Mouse (Mus musculus) heart, postnatal 14 days (tissue): Measurements from ENCODE around the gene Kctd2. TPM values are rescaled to one million over a fixed set of nuclear protein-coding genes. Genes with fewer than 3 reads are reported as not detected.
A peak's percentile ranks its signal among the peaks of the same experiment; 100 is the strongest.

Experiments
- DNase-seq, 2 experiments: peaks; one replicate each; pipeline ENCODE4 v3.0.0; 2021 to 2022
- intact Hi-C: fragments of 180-260 bp; cut with DNase I; formaldehyde crosslinking; loops from one replicate; pipeline ENCODE4 v1.15.1; 2025
- total RNA-seq, 2 experiments: library from RNA; stranded (reverse); gene quantifications; 2 replicates each; pipeline ENCODE4 v1.2.3; 2021

Gene Kctd2
- total RNA-seq, 2 experiments from 2014 or later, result 22.2 to 25.2 TPM

GRCm38 (mm10) chr11:115398085-115398484 is 21.8 kb upstream of the Kctd2 start:
- DNase-seq, result no peak
- intact Hi-C loops, result no loop called here

DNA sequence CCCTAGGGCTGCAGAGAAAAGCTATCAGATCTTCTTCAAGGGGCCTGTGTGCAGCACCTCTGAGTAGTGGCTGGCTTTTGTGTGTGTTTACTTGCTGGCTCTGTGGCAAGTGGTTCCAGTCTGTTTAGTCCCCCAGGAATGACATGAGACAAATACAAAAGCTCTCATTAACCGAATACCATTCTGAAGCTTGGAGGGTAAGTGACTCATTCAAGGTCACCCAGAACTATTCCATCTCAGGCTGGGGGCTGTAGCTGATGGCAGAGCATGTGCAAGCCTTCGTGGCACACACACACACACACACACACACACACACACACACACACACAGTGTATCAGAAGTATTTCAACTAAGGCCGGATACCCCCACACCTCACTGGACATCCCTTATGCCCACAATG is 19.8 kb upstream of the Kctd2 start:
- intact Hi-C loops, result no loop called here
- DNase-seq, result no peak

DNA sequence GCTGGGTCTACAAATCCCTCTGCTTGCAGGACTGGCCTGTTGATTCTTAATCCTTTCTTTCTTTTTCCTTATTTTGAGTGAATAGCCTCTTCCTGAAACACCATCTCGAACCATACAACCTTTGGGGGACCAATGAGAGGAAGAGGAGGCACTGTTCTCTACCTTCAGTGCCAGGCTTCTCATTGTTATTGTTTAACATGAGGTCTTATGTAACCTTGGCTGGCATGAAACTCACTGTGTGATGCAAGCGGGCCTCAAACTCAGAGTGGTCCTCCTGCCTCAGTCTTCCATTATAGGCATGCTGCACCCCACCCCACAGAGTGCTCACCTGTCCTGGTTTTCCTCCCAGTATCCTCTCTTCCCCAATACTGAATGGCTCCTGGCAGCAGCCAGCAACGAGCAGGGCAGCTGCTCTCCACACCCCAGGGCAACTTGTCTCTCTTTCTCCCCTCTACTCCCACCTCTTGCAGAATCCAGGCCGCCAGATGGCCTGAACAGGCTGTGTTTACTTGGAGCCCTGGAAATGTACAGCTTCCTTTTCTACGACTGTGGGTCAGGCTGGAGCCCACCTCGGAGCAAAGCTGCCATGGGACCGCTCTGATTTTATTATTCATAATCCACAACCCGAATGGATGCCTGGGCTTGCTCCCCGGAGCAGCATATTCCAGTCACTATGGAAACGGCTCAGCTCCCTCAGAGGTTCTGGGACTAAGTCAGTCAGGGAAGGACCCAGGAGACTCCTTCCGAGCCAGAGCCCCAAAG is 19.1 kb upstream of the Kctd2 start:
- no peak for DNase-seq
- intact Hi-C loops, result no loop called here

DNA sequence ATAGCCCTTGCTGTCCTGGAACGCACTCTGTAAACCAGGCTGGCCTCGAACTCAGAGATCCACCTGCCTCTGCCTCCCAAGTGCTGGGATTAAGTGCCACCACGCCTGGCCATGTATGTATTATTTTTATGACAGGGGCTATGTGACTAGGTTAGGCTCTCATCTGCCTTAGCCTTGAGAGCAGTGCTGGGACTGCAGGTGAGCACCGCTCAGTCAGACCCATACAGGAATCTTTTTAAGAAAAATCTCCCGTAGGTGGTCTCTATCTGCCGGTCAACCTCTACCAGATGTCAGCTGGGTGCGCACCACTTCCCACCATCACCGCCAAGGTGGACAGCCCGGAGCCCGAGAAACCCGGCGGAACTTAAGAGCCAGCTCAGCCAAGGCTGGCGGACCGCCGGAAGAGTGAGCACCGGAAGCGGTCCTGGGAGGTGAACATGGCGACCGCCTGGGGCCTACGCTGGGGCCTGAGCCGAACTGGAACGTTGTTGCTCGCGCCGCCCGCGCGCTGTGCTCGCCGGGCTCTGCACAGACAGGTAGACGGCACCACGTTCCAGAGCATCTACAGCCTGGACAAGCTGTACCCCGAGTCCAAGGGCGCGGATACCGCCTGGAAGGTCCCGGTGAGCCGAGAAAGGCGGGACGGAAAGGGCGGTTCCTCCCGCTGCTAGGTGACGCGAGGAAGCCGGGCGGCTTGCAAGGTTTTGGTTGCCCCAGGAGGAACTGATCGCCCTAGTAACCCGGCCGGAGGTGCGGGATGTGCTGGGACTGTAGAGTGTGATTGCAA is 16.4 kb upstream of the Kctd2 start, which contains the start of gene Mrpl58:
Gene Mrpl58 (plus strand): TSS at position 415 of the 787 bp plus-strand sequence.
- intact Hi-C loops, result loop anchor here (2.0 kb wide), 1 partner anchor 21 kb away; no protein-coding TSS in a partner anchor

DNA sequence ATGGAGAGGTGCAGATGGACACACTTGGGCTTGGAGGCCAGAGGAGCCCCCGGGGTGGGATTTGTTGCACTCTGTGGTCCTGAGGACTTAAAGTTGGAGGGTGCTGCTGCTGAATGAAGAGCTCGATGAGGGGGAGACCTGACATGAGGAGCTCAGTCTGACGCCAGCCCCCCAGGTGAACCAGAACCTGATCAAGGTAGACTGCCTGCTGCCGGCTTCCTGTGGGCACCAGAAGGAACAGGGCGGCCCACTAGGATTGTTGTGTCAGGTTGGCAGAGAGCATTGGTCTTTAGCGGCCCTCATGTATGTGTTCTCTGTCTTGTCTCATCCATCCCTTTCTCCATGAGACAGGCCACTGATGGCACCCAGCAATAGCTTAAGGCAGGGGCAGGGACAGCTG is 14.2 kb upstream of the Kctd2 start:
- DNase-seq, result no peak
- intact Hi-C loops, result no loop called here

More for the DNA sequence above, 16.4 kb upstream of the Kctd2 start, which contains the start of gene Mrpl58:
- peak; percentile 87 to 93 for DNase-seq

- no peak for DNase-seq
- intact Hi-C loops, result no loop called here
Measured at GRCm38 (mm10) chr11:115406858-115407401, 13.0 kb upstream of the Kctd2 start.

GRCm38 (mm10) chr11:115408266-115408920 is 11.5 kb upstream of the Kctd2 start:
- intact Hi-C loops, result no loop called here
- DNase-seq, result no peak

GRCm38 (mm10) chr11:115409556-115409955 is 10.4 kb upstream of the Kctd2 start:
- intact Hi-C loops, result no loop called here
- DNase-seq, result no peak

GRCm38 (mm10) chr11:115420336-115421190 is 635 bp downstream of the Kctd2 start:
- DNase-seq, result peak; percentile 70 to 74
- intact Hi-C loops, result loop anchor here (5.0 kb wide), 1 partner anchor 117 kb away; the partner anchor contains the start of gene Sumo2

DNA sequence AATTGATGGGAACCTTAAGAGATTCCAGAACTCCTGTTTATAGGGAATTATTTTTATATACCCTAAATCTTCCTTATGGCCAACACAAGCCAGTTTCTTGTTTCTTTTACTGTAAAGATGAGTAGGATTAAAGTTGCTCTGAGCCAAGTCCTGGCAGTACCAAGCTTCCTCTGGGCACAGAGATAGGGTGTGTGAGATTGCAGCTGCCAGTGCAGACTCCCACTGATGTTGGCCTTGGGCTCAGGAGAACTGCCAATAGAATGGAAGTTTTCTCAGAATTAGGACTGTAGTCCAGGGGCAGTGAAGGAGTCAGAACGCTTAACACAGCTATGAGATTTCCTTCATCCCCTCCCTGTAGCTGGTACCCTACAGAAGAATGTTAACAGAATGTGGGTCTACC is 1.4 kb downstream of the Kctd2 start:
- DNase-seq, result no peak
- intact Hi-C loops, result loop anchor here (5.0 kb wide), 1 partner anchor 116 kb away; the partner anchor contains the start of gene Sumo2

DNA sequence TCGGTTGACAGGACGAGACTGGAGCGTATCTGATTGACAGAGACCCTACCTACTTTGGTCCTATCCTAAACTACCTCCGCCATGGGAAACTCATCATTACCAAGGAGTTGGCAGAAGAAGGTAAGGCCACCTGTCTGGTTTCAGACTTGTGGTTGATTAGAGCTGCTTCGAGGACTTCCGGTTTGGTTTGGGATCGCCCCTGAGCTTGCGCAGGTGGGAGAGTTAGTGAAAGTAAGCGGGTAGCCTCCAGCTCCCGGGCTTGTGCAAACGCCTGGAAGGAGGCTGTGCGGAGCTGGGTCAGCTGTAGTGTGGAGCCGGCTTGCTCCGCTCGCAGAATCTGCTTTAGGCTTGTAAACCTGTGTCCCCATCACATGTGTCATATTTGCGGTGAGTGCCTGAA is 2.0 kb downstream of the Kctd2 start:
- DNase-seq, result no peak
- intact Hi-C loops, result loop anchor here (5.0 kb wide), 1 partner anchor 115 kb away; the partner anchor contains the start of gene Sumo2

DNA sequence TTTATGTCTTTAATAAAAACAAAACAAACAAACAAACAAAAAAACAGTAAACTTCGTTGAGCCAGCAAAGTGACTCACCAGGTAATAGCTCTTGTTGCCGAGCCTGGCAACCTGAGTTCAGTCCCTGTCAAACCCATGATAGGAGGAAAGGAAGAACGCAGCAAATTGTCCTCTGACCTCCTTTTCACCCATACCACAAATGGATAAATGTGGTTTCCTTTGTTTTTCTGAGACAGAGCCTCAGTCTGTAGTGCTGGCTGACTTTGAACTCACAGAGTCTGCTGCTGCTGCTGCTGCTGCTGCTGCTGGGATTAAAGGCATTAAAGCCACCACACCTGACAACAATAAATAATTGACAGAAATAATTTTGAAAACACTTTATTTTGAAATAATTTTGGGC is 3.2 kb downstream of the Kctd2 start:
- DNase-seq, result no peak

DNA sequence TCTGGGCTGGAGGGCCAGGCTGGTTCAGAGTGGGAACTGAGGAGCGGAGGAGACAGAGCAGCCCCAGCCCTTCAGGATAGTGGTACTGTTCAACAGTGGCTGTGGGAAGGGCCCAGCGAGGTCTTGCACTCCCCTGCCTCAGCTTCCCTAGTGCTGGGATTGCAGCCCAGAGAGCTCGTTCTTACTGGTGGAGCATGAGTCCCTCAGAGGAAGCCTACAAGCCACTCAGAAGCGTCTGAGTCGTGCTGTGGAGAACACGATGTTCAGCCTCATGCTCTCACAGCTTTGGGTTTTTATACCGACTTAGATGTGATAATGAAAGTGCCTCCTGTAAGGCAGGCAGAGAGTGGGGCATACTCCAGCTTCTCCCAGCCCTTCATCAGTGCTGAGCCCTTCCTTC is 4.7 kb downstream of the Kctd2 start:
- intact Hi-C loops, result loop anchor here (5.0 kb wide), 2 partner anchors 67 to 113 kb away; partner anchors contain the start of gene Sumo2
- DNase-seq, result no peak

More for the DNA sequence above, 3.2 kb downstream of the Kctd2 start:
- intact Hi-C loops, result loop anchor here (5.0 kb wide), 1 partner anchor 114 kb away; the partner anchor contains the start of gene Sumo2

GRCm38 (mm10) chr11:115425671-115426070 is 5.7 kb downstream of the Kctd2 start:
- intact Hi-C loops, result loop anchor here (5.0 kb wide), 1 partner anchor 68 kb away; no protein-coding TSS in a partner anchor
- no peak for DNase-seq

DNA sequence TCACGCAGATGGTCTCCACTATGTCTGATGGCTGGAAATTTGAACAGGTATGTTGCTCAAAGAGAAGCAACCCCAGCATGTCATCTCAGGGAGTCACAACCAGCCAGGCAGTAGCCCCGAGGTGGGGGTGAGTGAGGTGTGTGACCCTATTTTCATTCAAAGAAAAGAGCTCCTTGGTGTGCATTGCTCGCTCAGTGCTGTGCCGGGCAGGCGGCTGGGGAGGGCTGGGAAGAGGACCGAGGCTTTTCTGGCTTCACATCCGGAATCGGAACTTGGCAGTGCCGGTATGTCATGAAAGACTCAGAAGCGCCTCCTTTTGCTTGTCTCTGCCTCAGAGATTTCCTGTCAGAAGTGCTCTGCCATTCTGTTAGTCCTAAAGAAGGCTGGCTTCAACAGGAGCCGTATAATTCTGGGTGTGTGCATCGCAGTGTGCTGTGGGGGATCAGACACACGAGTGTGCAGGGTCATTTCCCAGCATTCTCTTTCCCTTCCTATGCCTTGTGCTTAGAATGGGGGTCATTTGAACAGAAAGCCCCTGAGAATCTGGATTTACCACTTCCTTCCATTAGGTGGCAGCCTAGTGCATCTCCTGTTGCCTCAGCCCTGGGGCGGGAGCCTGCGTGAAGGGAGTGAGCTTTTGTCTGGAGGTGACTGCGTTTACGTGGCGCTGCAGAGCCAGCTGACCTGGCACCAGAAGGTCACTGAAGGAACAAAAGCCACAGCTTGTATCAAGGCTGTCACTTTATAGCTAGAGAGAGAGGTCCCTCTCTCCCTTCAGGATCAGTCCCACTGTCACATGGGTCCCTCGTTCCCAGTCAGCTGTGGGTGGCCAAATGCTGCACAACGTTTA is 7.8 kb downstream of the Kctd2 start:
- DNase-seq, result peak; percentile 74 to 81
- intact Hi-C loops, result loop anchor here (2.0 to 5.0 kb wide), 2 partner anchors 45 to 70 kb away; no protein-coding TSS in a partner anchor

- DNase-seq, result peak in 1 of 2 experiments; percentile 34
- intact Hi-C loops, result loop anchor here (2.0 to 5.0 kb wide), 2 partner anchors 43 to 72 kb away; no protein-coding TSS in a partner anchor
Measured at GRCm38 (mm10) chr11:115429307-115429706, 9.4 kb downstream of the Kctd2 start.

- intact Hi-C loops, result no loop called here
- DNase-seq, result no peak
Measured at GRCm38 (mm10) chr11:115430561-115430960, 10.6 kb downstream of the Kctd2 start.

DNA sequence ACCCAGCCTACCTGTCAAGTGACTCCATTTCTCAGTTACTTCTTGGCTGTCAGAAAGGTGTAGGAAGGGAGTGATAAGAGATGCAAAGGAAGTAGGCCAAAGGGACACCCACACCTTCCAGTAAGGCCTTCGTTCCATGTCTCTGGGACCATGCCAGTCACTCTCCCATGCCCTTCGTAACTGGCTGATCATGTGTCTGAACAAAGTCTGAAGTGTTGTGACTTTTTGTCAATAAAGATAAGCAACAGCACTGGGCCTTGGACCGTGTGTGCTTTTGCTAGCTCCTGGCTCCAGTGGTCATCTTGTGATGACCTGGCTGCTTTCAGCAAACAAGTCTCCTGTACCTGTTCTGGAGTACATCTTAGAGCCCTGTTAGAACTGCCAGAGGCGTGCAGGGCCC is 12.9 kb downstream of the Kctd2 start:
- DNase-seq, result no peak
- intact Hi-C loops, result no loop called here
